Mouse (Mus musculus): ENCODE results near the gene Mapre3. TPM values are rescaled to one million over a fixed set of nuclear protein-coding genes. Genes with fewer than 3 reads are reported as not detected.

Mapre3 gene
- polyA plus RNA-seq, 1 experiment from 2014 or later: 166 TPM

DNA sequence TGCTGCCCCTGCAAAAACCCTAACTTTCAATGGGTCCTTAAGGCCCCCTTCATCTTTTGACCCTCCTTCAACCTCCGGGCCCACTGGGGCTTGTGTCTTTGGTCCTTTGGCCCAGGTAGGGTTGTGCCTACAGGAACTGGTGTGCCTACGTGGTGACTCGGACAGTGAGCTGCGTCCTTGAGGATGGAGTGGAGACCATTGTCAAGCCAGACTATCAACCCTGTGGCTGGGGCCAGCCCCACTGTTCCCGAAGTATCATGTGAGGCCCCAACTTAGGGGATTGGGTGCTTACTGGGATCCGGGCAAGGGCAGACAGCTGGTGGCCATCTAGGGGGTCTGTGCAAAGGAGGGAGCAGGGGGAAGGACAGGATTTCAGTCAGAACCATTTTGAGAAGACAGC lies 100.4 kb downstream of the Mapre3 start:
- peak overlapping the region; percentile 22; the same call in 1 of the 2 replicates for H3K4me2 ChIP-seq
- H3K27ac ChIP-seq: no peak overlapping the region
- H3K27me3 ChIP-seq (replicated peaks): no peaks in the 10 kb centered on the region
- no peak overlapping the region for H3K4me3 ChIP-seq
- no peaks in the 10 kb centered on the region for H3K36me3 ChIP-seq (replicated peaks)
- H3K4me1 ChIP-seq: peaks cover 18% of the 10 kb centered on the region
- 83% methylated on average over 6 of the region's 6 CpGs for WGBS
- H3K9ac ChIP-seq: no peak overlapping the region
- no peak for ATAC-seq (replicated peaks)
- no peaks in the 10 kb centered on the region for H3K9me3 ChIP-seq

DNA sequence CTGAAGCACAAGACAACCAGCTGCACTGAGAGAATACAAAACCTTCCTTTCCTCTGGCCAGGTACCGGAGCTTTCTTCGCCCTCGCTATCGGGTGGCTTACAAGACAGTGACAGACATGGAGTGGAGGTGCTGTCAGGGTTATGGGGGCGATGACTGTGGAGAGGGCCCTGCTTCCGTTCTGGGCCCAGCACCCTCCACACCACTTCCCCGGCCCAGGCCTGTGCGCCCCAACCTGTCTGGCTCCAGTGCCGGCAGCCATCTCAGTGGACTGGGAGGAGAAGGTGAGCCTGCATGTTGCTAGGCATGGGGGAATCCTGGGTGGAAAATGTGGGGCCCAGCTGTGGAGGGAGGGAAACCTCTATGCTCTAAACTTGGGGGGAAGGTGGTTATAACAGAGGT lies 101.0 kb downstream of the Mapre3 start:
- Histone ChIP-seq H3K4me3 (no peak overlapping the region), H3K36me3 (replicated peaks) (no peaks in the 10 kb centered on the region), H3K4me1 (peaks cover 20% of the 10 kb centered on the region), H3K27ac (peak overlapping the region; percentile 34; the same call in 1 of the 2 replicates), H3K4me2 (0 out of 2 replicates have a peak overlapping the region, but pooled peaks have one; percentile 22), H3K27me3 (replicated peaks) (no peaks in the 10 kb centered on the region), H3K9me3 (no peaks in the 10 kb centered on the region), H3K9ac (no peak overlapping the region)
- peak; percentile 56 for ATAC-seq (replicated peaks)
- 70% methylated on average over 9 of the region's 9 CpGs for WGBS

Other genes starting within 250 kb of the Mapre3 start
- gene Kcnk3, start 226.5 kb upstream of the Mapre3 start, polyA plus RNA-seq (2015; fragmentation: Nextera tagmentation; extraction: Ambion mirVana): 6.7 and 7.4 TPM in 2 replicates
- gene Slc35f6, start 166.7 kb upstream of the Mapre3 start, polyA plus RNA-seq (2015; fragmentation: Nextera tagmentation; extraction: Ambion mirVana): 33.0 and 33.1 TPM in 2 replicates
- 39.4 and 45.3 TPM in 2 replicates for gene Cenpa, start 147.9 kb upstream of the Mapre3 start, polyA plus RNA-seq (2015; fragmentation: Nextera tagmentation; extraction: Ambion mirVana)
- gene Dpysl5, start 103.1 kb upstream of the Mapre3 start, polyA plus RNA-seq (2015; fragmentation: Nextera tagmentation; extraction: Ambion mirVana): 280 and 293 TPM in 2 replicates
- 68.8 and 72.7 TPM in 2 replicates for gene Tmem214, start 53.4 kb downstream of the Mapre3 start, polyA plus RNA-seq (2015; fragmentation: Nextera tagmentation; extraction: Ambion mirVana)
- 25.2 and 32.3 TPM in 2 replicates for gene Agbl5, start 74.1 kb downstream of the Mapre3 start, polyA plus RNA-seq (2015; fragmentation: Nextera tagmentation; extraction: Ambion mirVana)
- gene Ost4, start 93.1 kb downstream of the Mapre3 start, polyA plus RNA-seq (2015; fragmentation: Nextera tagmentation; extraction: Ambion mirVana): 217 and 225 TPM in 2 replicates
- 17.8 and 20.3 TPM in 2 replicates for gene Emilin1, start 98.8 kb downstream of the Mapre3 start, polyA plus RNA-seq (2015; fragmentation: Nextera tagmentation; extraction: Ambion mirVana)
- 8.0 and 10.4 TPM in 2 replicates for gene Khk, start 106.8 kb downstream of the Mapre3 start, polyA plus RNA-seq (2015; fragmentation: Nextera tagmentation; extraction: Ambion mirVana)
- gene Cgref1, start 130.9 kb downstream of the Mapre3 start, polyA plus RNA-seq (2015; fragmentation: Nextera tagmentation; extraction: Ambion mirVana): 62.7 and 66.5 TPM in 2 replicates
- gene Preb, start 145.7 kb downstream of the Mapre3 start, polyA plus RNA-seq (2015; fragmentation: Nextera tagmentation; extraction: Ambion mirVana): 110 and 113 TPM in 2 replicates
- gene Tcf23, start 154.0 kb downstream of the Mapre3 start, polyA plus RNA-seq (2015; fragmentation: Nextera tagmentation; extraction: Ambion mirVana): 0.08 TPM in 1 of 2 replicates, not detected in the other
- 161 and 164 TPM in 2 replicates for gene Atraid, start 233.7 kb downstream of the Mapre3 start, polyA plus RNA-seq (2015; fragmentation: Nextera tagmentation; extraction: Ambion mirVana)
- gene Slc5a6, start 234.3 kb downstream of the Mapre3 start, polyA plus RNA-seq (2015; fragmentation: Nextera tagmentation; extraction: Ambion mirVana): 26.9 and 29.1 TPM in 2 replicates
- 14.9 and 16.2 TPM in 2 replicates for gene Cad, start 240.1 kb downstream of the Mapre3 start, polyA plus RNA-seq (2015; fragmentation: Nextera tagmentation; extraction: Ambion mirVana)

Measured in midbrain, embryonic 15.5 days (tissue).